Mouse (Mus musculus) CH12.LX (cell line): Measurements from ENCODE around the gene Tspear.
"Not testable (repeated sequence)": the region's sequence is repeated elsewhere in the genome, so short reads cannot be mapped to it uniquely, and the experiment has no call there.

ENCODE experiments used
- BHLHE40 ChIP-seq: IDR thresholded peaks from 2 replicates; pipeline ENCODE4 v1.6.1; 2011; ENCODE audit warnings: mild to moderate bottlenecking, low read depth, low read length, improper control_type of control experiment
- CTCF ChIP-seq, 2 experiments: IDR thresholded peaks in 1 of 2; conservative IDR thresholded peaks in 1 of 2; 2 replicates each; pipeline ENCODE4 v1.5.1; 2011 to 2012; ENCODE audit warnings: low read depth in 2 of 2, low read length in 2 of 2, improper control_type of control experiment in 1 of 2, inconsistent platforms in 1 of 2, mild to moderate bottlenecking in 1 of 2, moderate library complexity in 1 of 2
- E2F4 ChIP-seq: IDR thresholded peaks from 2 replicates; pipeline ENCODE4 v1.6.1; 2011; ENCODE audit warnings: low read depth, low read length, improper control_type of control experiment; ENCODE audit not compliant: insufficient replicate concordance
- GABPA ChIP-seq: IDR thresholded peaks from 2 replicates; pipeline ENCODE4 v1.6.1; 2012; ENCODE audit warnings: low read depth, low read length, improper control_type of control experiment, inconsistent platforms; ENCODE audit not compliant: insufficient replicate concordance
- MEF2A ChIP-seq: IDR thresholded peaks from 2 replicates; pipeline ENCODE4 v1.6.1; 2014; ENCODE audit warnings: low read depth, mild to moderate bottlenecking, inconsistent platforms, low read length, improper control_type of control experiment, borderline replicate concordance
- POLR2AphosphoS2 ChIP-seq: IDR thresholded peaks from 2 replicates; pipeline ENCODE4 v1.6.1; 2011; ENCODE audit warnings: low read depth, low read length, improper control_type of control experiment
- RAD21 ChIP-seq: IDR thresholded peaks from 2 replicates; pipeline ENCODE4 v1.6.1; 2011; ENCODE audit warnings: low read depth, mild to moderate bottlenecking, low read length, improper control_type of control experiment, moderate library complexity
- RCOR1 ChIP-seq: conservative IDR thresholded peaks from 2 replicates; pipeline ENCODE4 v1.6.1; 2012; ENCODE audit warnings: low read depth, mild to moderate bottlenecking, inconsistent platforms, low read length, improper control_type of control experiment
- ZMIZ1 ChIP-seq: IDR thresholded peaks from 2 replicates; pipeline ENCODE4 v1.6.1; 2012; ENCODE audit warnings: low read depth, mild to moderate bottlenecking, inconsistent platforms, low read length, improper control_type of control experiment

GRCm38 (mm10) chr10:77787876-77788275 is 101.5 kb downstream of the Tspear start, which contains the start of gene Gm7137:
- not testable (repeated sequence) for TF ChIP-seq RCOR1; CTCF (conservative IDR thresholded peaks at IDR 0.05 in 1 of 2, IDR thresholded peaks at IDR 0.05 in 1 of 2; ENCODE audit: low read depth in 2 of 2, low read length in 2 of 2); GABPA; E2F4; RAD21; POLR2AphosphoS2; MEF2A; ZMIZ1; BHLHE40
